Comparison of ENCODE assay signal across 27 mouse cellular contexts in the genomic region with DNA sequence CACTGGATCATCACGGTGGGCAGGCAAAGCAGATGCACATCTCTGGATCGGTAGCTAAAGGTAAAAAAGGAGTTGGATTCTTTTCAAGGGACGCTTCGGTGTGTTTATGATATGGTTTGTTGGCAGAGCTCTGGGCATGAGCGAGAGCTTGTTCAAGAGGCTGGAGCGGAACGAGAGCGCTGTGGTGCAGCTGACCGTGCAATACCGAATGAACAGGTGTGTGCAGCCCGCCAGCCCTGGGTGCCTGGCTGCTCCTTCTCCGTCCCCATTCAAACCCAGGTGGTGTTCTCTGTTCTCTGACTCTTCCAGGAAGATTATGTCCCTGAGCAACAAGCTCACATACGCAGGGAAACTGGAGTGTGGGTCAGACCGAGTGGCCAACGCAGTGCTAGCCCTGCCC. TPM values are rescaled to one million over a fixed set of nuclear protein-coding genes. Genes with fewer than 3 reads are reported as not detected.
DNase-seq lines count a peak whose midpoint lies in the region; ATAC-seq and TF ChIP-seq lines count a peak whose summit lies in the region.
"Had no signal": no experiment of that assay in that cellular context is flagged by ENCODE, and none has a peak within 500 bp of the region (broad histone marks: within the 10 kb centered on the region; RNA-seq: fewer than 3 reads in every experiment).

No protein-coding gene starts in this region.

- no peak overlapping the region for H3K4me2 ChIP-seq in kidney, embryonic 14.5 days (replicated peaks; ENCODE audit: low read depth, low read length)
- H3K4me2 ChIP-seq in midbrain, postnatal 0 days (ENCODE audit: low read depth, low read length, poor library complexity, severe bottlenecking): no peak overlapping the region
- H3K4me2 ChIP-seq: embryonic facial prominence, embryonic 15.5 days; forebrain, embryonic 12.5 days; hindbrain, embryonic 15.5 days; liver, embryonic 15.5 days; lung, embryonic 15.5 days; neural tube, embryonic 12.5 days had no signal

- no peak for TF ChIP-seq CTCF in midbrain, postnatal 0 days (IDR thresholded peaks at IDR 0.05)

- H3K9ac ChIP-seq in kidney, embryonic 14.5 days (ENCODE audit: low read depth, low read length): no peak overlapping the region
- H3K9ac ChIP-seq in midbrain, postnatal 0 days (replicated peaks; ENCODE audit: low read length, poor library complexity, severe bottlenecking): no peak overlapping the region
- H3K9ac ChIP-seq: embryonic facial prominence, embryonic 15.5 days; forebrain, embryonic 12.5 days; hindbrain, embryonic 15.5 days; liver, embryonic 15.5 days; lung, embryonic 15.5 days; neural tube, embryonic 12.5 days had no signal

- 83% methylated on average over 15 of the region's 15 CpGs for WGBS in kidney, embryonic 14.5 days
- 95% methylated on average over 15 of the region's 15 CpGs for WGBS in midbrain, postnatal 0 days

- no peaks in the 10 kb centered on the region for H3K4me1 ChIP-seq in kidney, embryonic 14.5 days (ENCODE audit: control insufficient read depth, insufficient read depth, low read length)
- no peaks in the 10 kb centered on the region for H3K4me1 ChIP-seq in midbrain, postnatal 0 days (ENCODE audit: insufficient read depth, low read length)
- H3K4me1 ChIP-seq: embryonic facial prominence, embryonic 10.5 days; embryonic facial prominence, embryonic 15.5 days; forebrain, embryonic 12.5 days; hindbrain, embryonic 15.5 days; liver, embryonic 15.5 days; lung, embryonic 15.5 days; midbrain, embryonic 10.5 days; neural tube, embryonic 12.5 days had no signal

- peaks cover 71% of the 10 kb centered on the region for H3K36me3 ChIP-seq in kidney, embryonic 14.5 days (ENCODE audit: control insufficient read depth, insufficient read depth, low read length)
- peaks cover 27% of the 10 kb centered on the region; the same call in 1 of the 2 replicates for H3K36me3 ChIP-seq in midbrain, postnatal 0 days (ENCODE audit: insufficient read depth, low read length)

- ATAC-seq in kidney, embryonic 14.5 days (ENCODE audit: low FRiP score, low TSS enrichment): peak; percentile 60; the same call in 1 of the 2 replicates
- ATAC-seq in midbrain, postnatal 0 days (ENCODE audit: low FRiP score): no peak
- ATAC-seq: midbrain, embryonic 16.5 days; Patski had no signal

- no peak overlapping the region for H3K27ac ChIP-seq in kidney, embryonic 14.5 days (ENCODE audit: low read depth, low read length)
- H3K27ac ChIP-seq in midbrain, postnatal 0 days (ENCODE audit: low read depth, low read length): no peak overlapping the region
- H3K27ac ChIP-seq: embryonic facial prominence, embryonic 10.5 days; embryonic facial prominence, embryonic 15.5 days; forebrain, embryonic 12.5 days; hindbrain, embryonic 10.5 days; hindbrain, embryonic 15.5 days; liver, embryonic 15.5 days; lung, embryonic 15.5 days; midbrain, embryonic 10.5 days; neural tube, embryonic 12.5 days had no signal

- no peaks in the 10 kb centered on the region for H3K9me3 ChIP-seq in kidney, embryonic 14.5 days (ENCODE audit: control insufficient read depth, low read length)
- no peaks in the 10 kb centered on the region for H3K9me3 ChIP-seq in midbrain, postnatal 0 days (ENCODE audit: low read length)
- H3K9me3 ChIP-seq: embryonic facial prominence, embryonic 10.5 days; embryonic facial prominence, embryonic 15.5 days; forebrain, embryonic 12.5 days; hindbrain, embryonic 10.5 days; hindbrain, embryonic 15.5 days; liver, embryonic 15.5 days; lung, embryonic 15.5 days; midbrain, embryonic 10.5 days; neural tube, embryonic 12.5 days had no signal

- no peak overlapping the region for H3K4me3 ChIP-seq in kidney, embryonic 14.5 days (ENCODE audit: low read length)
- H3K4me3 ChIP-seq in midbrain, postnatal 0 days (ENCODE audit: low read depth, low read length): no peak overlapping the region
- H3K4me3 ChIP-seq: embryonic facial prominence, embryonic 10.5 days; embryonic facial prominence, embryonic 15.5 days; forebrain, embryonic 12.5 days; hindbrain, embryonic 10.5 days; hindbrain, embryonic 15.5 days; liver, embryonic 15.5 days; lung, embryonic 15.5 days; midbrain, embryonic 10.5 days; myocyte; neural tube, embryonic 12.5 days had no signal

- peak; percentile 35 to 39 for DNase-seq in cerebellum, adult 18-20 months
- no peak for DNase-seq in cerebellum, adult 8-10 months
- no peak for DNase-seq in kidney, adult 18-20 months
- peak; percentile 91 for DNase-seq in A20 (ENCODE audit: low read depth, low spot score)
- DNase-seq in kidney, postnatal 36 days: peak; percentile 9 to 32
- no peak for DNase-seq in midbrain, postnatal 0 days (ENCODE audit: low spot score)
- DNase-seq: adrenal gland, postnatal 10 days; gastrocnemius, postnatal 10 days; heart, postnatal 14 days; layer of hippocampus, postnatal 36 days; left cerebral cortex, postnatal 4 days; right cerebral cortex, adult 18-20 months; spleen, adult 18-20 months; thymus, postnatal 14 days had no signal

- H3K27me3 ChIP-seq in kidney, embryonic 14.5 days (ENCODE audit: control insufficient read depth, insufficient read depth, low read length): no peaks in the 10 kb centered on the region
- H3K27me3 ChIP-seq in midbrain, postnatal 0 days (ENCODE audit: insufficient read depth, low read length): no peaks in the 10 kb centered on the region
- H3K27me3 ChIP-seq: embryonic facial prominence, embryonic 15.5 days; forebrain, embryonic 12.5 days; hindbrain, embryonic 15.5 days; liver, embryonic 15.5 days; lung, embryonic 15.5 days; neural tube, embryonic 12.5 days; Patski had no signal

RNA-seq across cellular contexts. Expression of a gene that starts 13.7 kb away (rescaled TPM):
- polyA plus RNA-seq in kidney, embryonic 14.5 days (2014; fragmentation: Nextera tagmentation; extraction: Ambion mirVana): 19.7 and 28.4 TPM in 2 replicates
- total RNA-seq in midbrain, postnatal 0 days (2014; rRNA removed): 34.5 and 47.7 TPM in 2 replicates
- 60.9 and 65.5 TPM in 2 replicates for polyA plus RNA-seq in midbrain, postnatal 0 days (2015; fragmentation: Nextera tagmentation; extraction: Ambion mirVana)

RNA-seq across cellular contexts. Expression of a gene that starts 19.5 kb away (rescaled TPM):
- polyA plus RNA-seq in kidney, embryonic 14.5 days (2014; fragmentation: Nextera tagmentation; extraction: Ambion mirVana): 20.5 and 27.2 TPM in 2 replicates
- total RNA-seq in midbrain, postnatal 0 days (2014; rRNA removed): 2.0 and 3.5 TPM in 2 replicates
- polyA plus RNA-seq in midbrain, postnatal 0 days (2015; fragmentation: Nextera tagmentation; extraction: Ambion mirVana): 2.6 and 2.7 TPM in 2 replicates

RNA-seq across cellular contexts. Expression of a gene that starts 45.9 kb away (rescaled TPM):
- polyA plus RNA-seq in kidney, embryonic 14.5 days (2014; fragmentation: Nextera tagmentation; extraction: Ambion mirVana): 10.0 and 16.0 TPM in 2 replicates
- 19.0 and 23.0 TPM in 2 replicates for total RNA-seq in midbrain, postnatal 0 days (2014; rRNA removed)
- polyA plus RNA-seq in midbrain, postnatal 0 days (2015; fragmentation: Nextera tagmentation; extraction: Ambion mirVana): 12.3 and 13.7 TPM in 2 replicates

RNA-seq across cellular contexts. Expression of a gene that starts 57.5 kb away (rescaled TPM):
- 34.1 and 35.3 TPM in 2 replicates for polyA plus RNA-seq in kidney, embryonic 14.5 days (2014; fragmentation: Nextera tagmentation; extraction: Ambion mirVana)
- 29.0 and 40.5 TPM in 2 replicates for total RNA-seq in midbrain, postnatal 0 days (2014; rRNA removed)
- 31.1 and 34.9 TPM in 2 replicates for polyA plus RNA-seq in midbrain, postnatal 0 days (2015; fragmentation: Nextera tagmentation; extraction: Ambion mirVana)

RNA-seq across cellular contexts. Expression of a gene that starts 57.7 kb away (rescaled TPM):
- polyA plus RNA-seq in kidney, embryonic 14.5 days (2014; fragmentation: Nextera tagmentation; extraction: Ambion mirVana): 82.2 and 86.8 TPM in 2 replicates
- total RNA-seq in midbrain, postnatal 0 days (2014; rRNA removed): 11.0 and 22.5 TPM in 2 replicates
- 70.3 and 78.7 TPM in 2 replicates for polyA plus RNA-seq in midbrain, postnatal 0 days (2015; fragmentation: Nextera tagmentation; extraction: Ambion mirVana)

Comparison
In these comparisons a context has a peak if more than half of its experiments do, and no peak if none do; other contexts are left out.
1. DNase-seq: peak in cerebellum, adult 18-20 months (2 of 2), A20 (single experiment) and kidney, postnatal 36 days (2 of 2); none in cerebellum, adult 8-10 months (single experiment), kidney, adult 18-20 months (single experiment) and midbrain, postnatal 0 days (single experiment).